Mouse (Mus musculus) brain, embryonic 14.5 days (tissue): ENCODE results near the gene Atn1.

ENCODE experiments used
- CTCF ChIP-seq: fragments of 200-500 bp; IDR thresholded peaks from 2 replicates; pipeline ENCODE4 v1.5.1; 2012; ENCODE audit warnings: inconsistent platforms, mild to moderate bottlenecking, moderate library complexity, borderline replicate concordance; ENCODE audit not compliant: insufficient read depth, insufficient read length; ENCODE audit errors: extremely low read depth
- POLR2A ChIP-seq: fragments of 200-500 bp; IDR thresholded peaks from 2 replicates; pipeline ENCODE4 v1.6.1; 2012; ENCODE audit warnings: mild to moderate bottlenecking, inconsistent platforms, borderline replicate concordance; ENCODE audit not compliant: poor library complexity, insufficient read depth, insufficient read length, severe bottlenecking; ENCODE audit errors: extremely low read depth

DNA sequence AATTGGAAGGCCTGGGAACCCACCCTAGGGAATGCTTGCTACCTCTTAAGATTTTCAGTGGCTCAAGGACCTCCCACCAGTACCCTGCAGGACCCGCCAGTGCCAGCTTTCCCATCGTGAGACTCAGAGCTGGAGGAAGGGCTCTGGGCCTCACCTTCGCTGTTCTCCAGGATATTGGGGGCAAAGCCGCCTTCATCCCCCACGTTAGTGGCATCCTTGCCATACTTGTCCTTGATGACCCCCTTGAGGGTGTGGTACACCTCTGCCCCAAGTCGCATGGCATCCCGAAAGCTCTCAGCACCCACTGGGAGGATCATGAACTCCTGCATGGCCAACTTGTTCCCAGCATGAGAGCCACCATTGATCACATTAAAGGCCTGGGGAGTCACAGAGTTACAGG lies 9.6 kb upstream of the Atn1 start:
- TF ChIP-seq CTCF (no peak), POLR2A (no peak)
